Mouse (Mus musculus): ENCODE results near the gene A730015C16Rik. TPM values are rescaled to one million over a fixed set of nuclear protein-coding genes. Genes with fewer than 3 reads are reported as not detected.
A peak's percentile ranks its signal among the peaks of the same experiment; 100 is the strongest.

A730015C16Rik gene
- polyA plus RNA-seq, 1 experiment from 2014 or later: 0.42 TPM

GRCm38 (mm10) chr4:108841920-108842578 lies 6.4 kb downstream of the A730015C16Rik start:
- Histone ChIP-seq H3K4me1 (replicated peaks; ENCODE audit: control insufficient read depth, insufficient read depth, low read length) (no peaks in the 10 kb centered on the region), H3K4me3 (ENCODE audit: low read depth, low read length) (no peak overlapping the region), H3K27me3 (replicated peaks; ENCODE audit: control insufficient read depth, insufficient read depth, low read length) (no peaks in the 10 kb centered on the region), H3K9me3 (ENCODE audit: control insufficient read depth) (no peaks in the 10 kb centered on the region), H3K27ac (ENCODE audit: low read depth, low read length) (no peak overlapping the region), H3K4me2 (replicated peaks; ENCODE audit: low read depth) (no peak overlapping the region), H3K9ac (ENCODE audit: low read depth, low read length) (no peak overlapping the region), H3K36me3 (ENCODE audit: control insufficient read depth, insufficient read depth) (no peaks in the 10 kb centered on the region)
- 49% methylated on average over 7 of the region's 7 CpGs for WGBS
- no peak for TF ChIP-seq CTCF (IDR thresholded peaks at IDR 0.05; ENCODE audit: low read depth)
- no peak for ATAC-seq

- ATAC-seq: no peak
- no peak for TF ChIP-seq CTCF (IDR thresholded peaks at IDR 0.05; ENCODE audit: low read depth)
Measured at GRCm38 (mm10) chr4:108838031-108838430, 10.4 kb downstream of the A730015C16Rik start.

GRCm38 (mm10) chr4:108835496-108835895 lies 12.9 kb downstream of the A730015C16Rik start:
- H3K27ac ChIP-seq (ENCODE audit: low read depth, low read length): peak overlapping the region; percentile 91; the same call in 1 of the 2 replicates
- no peak for ATAC-seq

More at GRCm38 (mm10) chr4:108838031-108838430, 10.4 kb downstream of the A730015C16Rik start:
- Histone ChIP-seq H3K9ac (ENCODE audit: low read depth, low read length) (no peak overlapping the region), H3K27me3 (replicated peaks; ENCODE audit: control insufficient read depth, insufficient read depth, low read length) (no peaks in the 10 kb centered on the region), H3K4me3 (ENCODE audit: low read depth, low read length) (no peak overlapping the region), H3K4me2 (replicated peaks; ENCODE audit: low read depth) (no peak overlapping the region), H3K36me3 (ENCODE audit: control insufficient read depth, insufficient read depth) (no peaks in the 10 kb centered on the region), H3K4me1 (replicated peaks; ENCODE audit: control insufficient read depth, insufficient read depth, low read length) (no peaks in the 10 kb centered on the region), H3K27ac (ENCODE audit: low read depth, low read length) (no peak overlapping the region), H3K9me3 (ENCODE audit: control insufficient read depth) (no peaks in the 10 kb centered on the region)
- 74% methylated on average over 4 of the region's 4 CpGs for WGBS

GRCm38 (mm10) chr4:108834971-108835311 lies 13.5 kb downstream of the A730015C16Rik start:
- Histone ChIP-seq H3K4me3 (ENCODE audit: low read depth, low read length) (peak overlapping the region; percentile 99), H3K9ac (ENCODE audit: low read depth, low read length) (peak overlapping the region; percentile 96), H3K4me2 (replicated peaks; ENCODE audit: low read depth) (peak overlapping the region; percentile 73), H3K36me3 (ENCODE audit: control insufficient read depth, insufficient read depth) (peaks cover 5% of the 10 kb centered on the region; the same call in 1 of the 2 replicates), H3K27ac (ENCODE audit: low read depth, low read length) (peak overlapping the region; percentile 91), H3K9me3 (ENCODE audit: control insufficient read depth) (no peaks in the 10 kb centered on the region), H3K27me3 (replicated peaks; ENCODE audit: control insufficient read depth, insufficient read depth, low read length) (no peaks in the 10 kb centered on the region), H3K4me1 (replicated peaks; ENCODE audit: control insufficient read depth, insufficient read depth, low read length) (no peaks in the 10 kb centered on the region)
- TF ChIP-seq CTCF (IDR thresholded peaks at IDR 0.05; ENCODE audit: low read depth): no peak; the same call in 1 of the 2 replicates
- ATAC-seq: no peak
- under 1% methylated on average over 15 of the region's 15 CpGs for WGBS

More at GRCm38 (mm10) chr4:108835496-108835895, 12.9 kb downstream of the A730015C16Rik start:
- no peaks in the 10 kb centered on the region for H3K9me3 ChIP-seq (ENCODE audit: control insufficient read depth)
- H3K4me1 ChIP-seq (replicated peaks; ENCODE audit: control insufficient read depth, insufficient read depth, low read length): no peaks in the 10 kb centered on the region
- no peaks in the 10 kb centered on the region for H3K36me3 ChIP-seq (ENCODE audit: control insufficient read depth, insufficient read depth)
- peak overlapping the region; percentile 96; the same call in 1 of the 2 replicates for H3K9ac ChIP-seq (ENCODE audit: low read depth, low read length)
- no peaks in the 10 kb centered on the region for H3K27me3 ChIP-seq (replicated peaks; ENCODE audit: control insufficient read depth, insufficient read depth, low read length)
- TF ChIP-seq CTCF (IDR thresholded peaks at IDR 0.05; ENCODE audit: low read depth): no peak
- peak overlapping the region; percentile 99 for H3K4me3 ChIP-seq (ENCODE audit: low read depth, low read length)
- H3K4me2 ChIP-seq (replicated peaks; ENCODE audit: low read depth): peak overlapping the region; percentile 73
- 35% methylated on average over 3 of the region's 3 CpGs for WGBS

- Histone ChIP-seq H3K27me3 (replicated peaks; ENCODE audit: control insufficient read depth, insufficient read depth, low read length) (no peaks in the 10 kb centered on the region), H3K9me3 (ENCODE audit: control insufficient read depth) (no peaks in the 10 kb centered on the region), H3K4me3 (ENCODE audit: low read depth, low read length) (peak within 1 kb of the TSS; percentile 99), H3K27ac (ENCODE audit: low read depth, low read length) (peak within 1 kb of the TSS; percentile 92), H3K4me2 (replicated peaks; ENCODE audit: low read depth) (peak within 1 kb of the TSS; percentile 73), H3K9ac (ENCODE audit: low read depth, low read length) (peak within 1 kb of the TSS; percentile 96), H3K4me1 (replicated peaks; ENCODE audit: control insufficient read depth, insufficient read depth, low read length) (no peaks in the 10 kb centered on the region), H3K36me3 (ENCODE audit: control insufficient read depth, insufficient read depth) (peaks cover 6% of the 10 kb centered on the region; the same call in 1 of the 2 replicates)
- peak; percentile 34; the same call in 1 of the 2 replicates for TF ChIP-seq CTCF (IDR thresholded peaks at IDR 0.05; ENCODE audit: low read depth)
- ATAC-seq: peak; percentile 74
- WGBS: under 1% methylated on average over 34 of the region's 34 CpGs
Measured at GRCm38 (mm10) chr4:108834115-108834970, 14.1 kb downstream of the A730015C16Rik start, which contains the start of gene Txndc12. Gene Txndc12 (plus strand): TSS chr4:108834601.

GRCm38 (mm10) chr4:108833828-108834114 lies 14.6 kb downstream of the A730015C16Rik start:
- peak overlapping the region; percentile 91 for H3K27ac ChIP-seq (ENCODE audit: low read depth, low read length)
- H3K4me1 ChIP-seq (replicated peaks; ENCODE audit: control insufficient read depth, insufficient read depth, low read length): no peaks in the 10 kb centered on the region
- peak overlapping the region; percentile 73 for H3K4me2 ChIP-seq (replicated peaks; ENCODE audit: low read depth)
- H3K9me3 ChIP-seq (ENCODE audit: control insufficient read depth): no peaks in the 10 kb centered on the region
- no peaks in the 10 kb centered on the region for H3K27me3 ChIP-seq (replicated peaks; ENCODE audit: control insufficient read depth, insufficient read depth, low read length)
- WGBS: 0% methylated on average over 6 of the region's 6 CpGs
- H3K36me3 ChIP-seq (ENCODE audit: control insufficient read depth, insufficient read depth): peaks cover 9% of the 10 kb centered on the region; the same call in 1 of the 2 replicates
- H3K4me3 ChIP-seq (ENCODE audit: low read depth, low read length): peak overlapping the region; percentile 99
- H3K9ac ChIP-seq (ENCODE audit: low read depth, low read length): peak overlapping the region; percentile 96
- ATAC-seq: peak; percentile 73
- TF ChIP-seq CTCF (IDR thresholded peaks at IDR 0.05; ENCODE audit: low read depth): no peak

Measured in intestine, postnatal 0 days (tissue).